Mouse (Mus musculus) heart, embryonic 15.5 days (tissue): Measurements from ENCODE around the gene Gm5148. TPM values are rescaled to one million over a fixed set of nuclear protein-coding genes. Genes with fewer than 3 reads are reported as not detected.

ENCODE experiments used
- polyA plus RNA-seq: library from polyadenylated mRNA; unstranded; fragments of >200 nt; fragmentation: Nextera tagmentation; extraction: Ambion mirVana; gene quantifications from 2 replicates; pipeline ENCODE4 v1.2.1, GENCODE M21; 2015

Gene Gm5148
- polyA plus RNA-seq, 1 experiment from 2014 or later: 3.2 TPM

Other genes starting within 250 kb of the Gm5148 start
- 7.2 and 9.1 TPM in 2 replicates for gene Spry1, start 84.5 kb downstream of the Gm5148 start, polyA plus RNA-seq